Mouse (Mus musculus) megakaryocyte-erythroid progenitor cell, adult 5-6 weeks (primary cell): Measurements from ENCODE around the gene Zdhhc19. TPM values are rescaled to one million over a fixed set of nuclear protein-coding genes. Genes with fewer than 3 reads are reported as not detected.
A peak's percentile ranks its signal among the peaks of the same experiment; 100 is the strongest.

ENCODE experiments used
- ATAC-seq: replicated peaks from 2 replicates; pipeline ENCODE4 v1.8.0; 2016; ENCODE audit warnings: mild to moderate bottlenecking, inconsistent platforms; ENCODE audit not compliant: severe bottlenecking, poor library complexity, low FRiP score, low TSS enrichment
- total RNA-seq, 2 experiments: library from RNA; stranded (forward) in 1 of 2; stranded (reverse) in 1 of 2; fragments of 200-1000, 215-1000 nt in 1 of 2; fragments of >200 nt in 1 of 2; fragmentation: Nextera tagmentation in 1 of 2; gene quantifications; 2 replicates each; pipeline ENCODE4 v1.2.3; 2014 to 2017

Zdhhc19 gene
- total RNA-seq, 2 experiments from 2014 or later: 1.2 TPM; not detected in 1

GRCm38 (mm10) chr16:32595142-32595855 is 99.2 kb downstream of the Zdhhc19 start:
- no peak for ATAC-seq

DNA sequence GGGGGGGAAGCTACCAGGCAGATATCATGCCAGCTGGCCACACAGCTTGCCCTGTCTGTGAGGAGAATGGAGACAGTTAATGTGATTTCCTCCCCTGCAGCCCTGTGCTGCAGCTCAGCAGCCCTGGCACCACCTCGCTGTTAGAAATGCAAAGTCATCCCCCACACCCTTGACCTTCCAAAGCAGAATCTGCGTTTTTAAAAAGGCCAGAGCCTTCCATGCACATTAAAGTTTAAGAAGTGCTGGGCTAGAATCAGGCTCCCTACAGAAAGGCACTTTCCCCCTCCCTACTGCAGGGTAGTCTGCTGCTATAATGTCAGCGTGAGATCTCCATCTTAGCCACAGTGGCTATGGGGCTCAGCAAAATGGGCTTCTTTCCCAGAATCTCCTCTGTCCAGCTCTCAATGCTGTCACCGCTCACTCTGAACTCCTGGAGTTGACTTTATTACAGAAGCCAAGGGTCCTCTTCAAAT is 101.9 kb downstream of the Zdhhc19 start:
- peak; percentile 63; the same call in 1 of the 2 replicates for ATAC-seq

- no peak for ATAC-seq
Observed at GRCm38 (mm10) chr16:32599151-32599550, 103.1 kb downstream of the Zdhhc19 start.

- no peak for ATAC-seq
Observed at GRCm38 (mm10) chr16:32602193-32602685, 106.2 kb downstream of the Zdhhc19 start.

DNA sequence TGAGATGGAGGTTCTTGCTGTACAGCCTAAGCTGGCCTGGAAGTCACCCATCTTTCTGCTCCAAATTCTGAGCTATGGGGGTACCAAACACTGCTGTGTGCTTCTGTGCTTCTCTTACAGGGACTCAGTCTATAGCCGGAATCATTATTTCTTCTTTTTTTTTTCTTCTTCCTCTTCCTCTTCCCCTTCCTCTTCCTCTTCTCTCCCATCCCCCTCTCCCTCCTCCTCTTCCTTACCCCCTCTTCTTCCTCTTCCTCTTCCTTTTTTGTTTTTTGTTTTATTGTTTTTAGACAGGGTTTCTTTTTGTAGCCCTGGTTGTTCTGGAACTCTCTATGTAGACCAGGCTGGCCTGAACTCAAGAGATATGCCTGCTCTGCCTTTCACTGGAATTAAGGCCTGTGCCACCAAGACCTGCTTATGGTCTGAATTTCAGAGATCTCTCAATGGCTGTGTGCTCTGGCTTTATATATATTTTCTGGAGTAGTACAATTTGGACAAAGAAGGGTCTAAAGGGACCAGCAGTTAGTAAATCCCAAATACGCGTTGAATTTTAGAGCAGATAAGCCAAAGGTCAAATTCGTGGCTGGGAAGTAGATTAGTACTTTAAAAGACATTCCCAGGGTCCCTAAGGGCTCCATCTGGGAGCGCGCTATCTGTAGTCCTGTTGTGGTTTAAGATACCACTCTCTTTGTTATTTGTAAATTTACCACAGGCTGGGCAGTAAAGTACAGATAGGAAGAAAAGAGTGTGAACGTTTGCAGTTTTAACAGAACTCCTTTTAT is 111.7 kb downstream of the Zdhhc19 start:
- no peak for ATAC-seq

DNA sequence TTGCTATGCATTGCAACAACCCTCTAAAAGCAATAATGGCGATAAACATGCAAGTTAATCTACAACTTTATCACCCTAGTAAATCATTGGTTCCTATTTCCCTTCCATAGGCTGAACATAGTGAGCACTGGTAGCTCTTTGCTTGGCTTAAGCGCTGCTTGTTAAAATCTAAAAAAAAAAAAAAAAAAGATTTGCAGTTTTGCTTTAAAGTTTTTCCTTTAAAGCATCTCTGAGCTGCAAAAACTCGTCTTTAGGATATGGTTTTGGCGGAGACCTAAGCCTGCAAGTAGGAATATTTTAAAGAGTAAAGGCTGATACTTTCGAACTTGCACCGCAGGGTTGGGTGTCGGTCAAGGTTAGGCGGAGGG is 112.3 kb downstream of the Zdhhc19 start:
- no peak for ATAC-seq

GRCm38 (mm10) chr16:32608712-32609400 is 112.8 kb downstream of the Zdhhc19 start, which contains the start of gene Tfrc:
Gene Tfrc, plus strand, starts transcription at chr16:32608920.
- peak; percentile 97 for ATAC-seq

GRCm38 (mm10) chr16:32609401-32609779 is 113.3 kb downstream of the Zdhhc19 start:
- ATAC-seq: no peak

- ATAC-seq: no peak
Observed at GRCm38 (mm10) chr16:32610460-32611255, 114.6 kb downstream of the Zdhhc19 start.

Other genes with a start within 250 kb of the Zdhhc19 start
- gene Fbxo45, start 249.1 kb upstream of the Zdhhc19 start, total RNA-seq (2014; fragmentation: Nextera tagmentation): 17.3 and 20.0 TPM in 2 replicates
- 19.4 and 26.9 TPM in 2 replicates for gene Fbxo45, start 249.1 kb upstream of the Zdhhc19 start, total RNA-seq (2017)
- 11.8 and 17.1 TPM in 2 replicates for gene Wdr53, start 249.0 kb upstream of the Zdhhc19 start, total RNA-seq (2014; fragmentation: Nextera tagmentation)
- gene Wdr53, start 249.0 kb upstream of the Zdhhc19 start, total RNA-seq (2017): 15.9 and 21.6 TPM in 2 replicates
- gene Smco1, start 224.8 kb upstream of the Zdhhc19 start, total RNA-seq (2014; fragmentation: Nextera tagmentation): not detected in 2 replicates
- gene Smco1, start 224.8 kb upstream of the Zdhhc19 start, total RNA-seq (2017): not detected in 2 replicates
- 23.4 and 23.8 TPM in 2 replicates for gene Rnf168, start 218.8 kb upstream of the Zdhhc19 start, total RNA-seq (2014; fragmentation: Nextera tagmentation)
- gene Rnf168, start 218.8 kb upstream of the Zdhhc19 start, total RNA-seq (2017): 44.0 and 60.6 TPM in 2 replicates
- 22.2 and 29.3 TPM in 2 replicates for gene Ubxn7, start 164.0 kb upstream of the Zdhhc19 start, total RNA-seq (2014; fragmentation: Nextera tagmentation)
- 32.3 and 32.7 TPM in 2 replicates for gene Ubxn7, start 164.0 kb upstream of the Zdhhc19 start, total RNA-seq (2017)
- not detected in 2 replicates for gene Tm4sf19, start 95.8 kb upstream of the Zdhhc19 start, total RNA-seq (2014; fragmentation: Nextera tagmentation)
- gene Tm4sf19, start 95.8 kb upstream of the Zdhhc19 start, total RNA-seq (2017): not detected in 2 replicates
- 7.1 and 11.1 TPM in 2 replicates for gene Tctex1d2, start 76.6 kb upstream of the Zdhhc19 start, total RNA-seq (2014; fragmentation: Nextera tagmentation)
- gene Tctex1d2, start 76.6 kb upstream of the Zdhhc19 start, total RNA-seq (2017): 14.3 and 17.2 TPM in 2 replicates
- 68.8 and 73.7 TPM in 2 replicates for gene Pcyt1a, start 65.3 kb upstream of the Zdhhc19 start, total RNA-seq (2014; fragmentation: Nextera tagmentation)
- gene Pcyt1a, start 65.3 kb upstream of the Zdhhc19 start, total RNA-seq (2017): 69.0 and 78.2 TPM in 2 replicates
- gene Slc51a, start 8.4 kb upstream of the Zdhhc19 start, total RNA-seq (2014; fragmentation: Nextera tagmentation): 2.7 TPM in 1 of 2 replicates, not detected in the other
- 0.53 and 1.3 TPM in 2 replicates for gene Slc51a, start 8.4 kb upstream of the Zdhhc19 start, total RNA-seq (2017)
- gene Tfrc, start 112.7 kb downstream of the Zdhhc19 start, total RNA-seq (2014; fragmentation: Nextera tagmentation): 316 and 327 TPM in 2 replicates
- gene Tfrc, start 112.7 kb downstream of the Zdhhc19 start, total RNA-seq (2017): 261 and 333 TPM in 2 replicates
- gene Tnk2, start 147.6 kb downstream of the Zdhhc19 start, total RNA-seq (2014; fragmentation: Nextera tagmentation): 45.7 and 54.4 TPM in 2 replicates
- gene Tnk2, start 147.6 kb downstream of the Zdhhc19 start, total RNA-seq (2017): 27.7 and 28.6 TPM in 2 replicates
- not detected in 2 replicates for gene Muc4, start 239.6 kb downstream of the Zdhhc19 start, total RNA-seq (2014; fragmentation: Nextera tagmentation)
- not detected in 2 replicates for gene Muc4, start 239.6 kb downstream of the Zdhhc19 start, total RNA-seq (2017)